Mouse (Mus musculus): ENCODE measurements around the gene Cdkal1. TPM values are rescaled to one million over a fixed set of nuclear protein-coding genes. Genes with fewer than 3 reads are reported as not detected.

The Cdkal1 gene
- total and polyA plus RNA-seq, 3 experiments = 8.7 to 13.7 (median 9.5) TPM

DNA sequence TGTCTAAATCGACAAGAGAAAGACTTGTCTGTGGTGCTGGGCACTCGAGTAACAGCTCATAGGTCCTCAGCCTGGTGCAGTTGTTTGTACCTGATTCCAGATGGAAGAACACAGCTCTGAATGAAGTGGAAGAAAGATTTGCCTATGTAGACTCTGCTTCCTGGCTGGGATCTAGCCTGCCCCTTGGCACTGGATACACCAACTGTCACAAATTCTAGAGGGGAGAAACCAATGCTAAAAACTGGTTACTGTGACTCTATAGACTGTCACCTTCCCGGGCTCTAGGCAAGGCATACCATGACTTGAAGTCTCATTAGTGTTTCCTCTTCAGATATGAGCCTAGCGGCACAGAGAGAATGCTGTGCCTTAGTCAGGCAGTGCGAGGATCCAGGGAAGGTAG is 366.0 kb downstream of the Cdkal1 start:
- no peak for DNase-seq (ENCODE audit: extremely low read depth)
- Histone ChIP-seq H3K9ac (ENCODE audit: insufficient read depth, low read depth) (no peak overlapping the region), H3K4me3 (replicated peaks in 1 of 3; ENCODE audit: low read depth in 2 of 3, low read length in 2 of 3, poor library complexity in 1 of 3) (no peak overlapping the region), H3K9me3 (replicated peaks; ENCODE audit: low read length) (no peaks in the 10 kb centered on the region), H3K4me1 (ENCODE audit: control insufficient read depth in 1 of 2, insufficient read depth in 2 of 2) (peaks cover 29 to 54% of the 10 kb centered on the region in 2 experiments), H3K79me2 (replicated peaks; ENCODE audit: control insufficient read depth, extremely low read depth, insufficient read depth, poor library complexity, severe bottlenecking) (no peaks in the 10 kb centered on the region), H3K4me2 (ENCODE audit: insufficient read depth, low read depth, poor library complexity, severe bottlenecking) (no peak overlapping the region), H3K27me3 (replicated peaks) (no peaks in the 10 kb centered on the region), H3K36me3 (replicated peaks in 1 of 2; ENCODE audit: control insufficient read depth in 1 of 2, insufficient read depth in 1 of 2, low read length in 1 of 2) (peaks cover 0 to 7% of the 10 kb centered on the region in 2 experiments), H3K27ac (ENCODE audit: insufficient read depth, low read depth) (no peak overlapping the region)
- TF ChIP-seq MXI1 (IDR thresholded peaks at IDR 0.05; ENCODE audit: low read depth, low read length) = no peak
- TF ChIP-seq SIN3A (IDR thresholded peaks at IDR 0.05; ENCODE audit: low read length) = no peak
- TF ChIP-seq MEF2A (IDR thresholded peaks at IDR 0.05; ENCODE audit: borderline replicate concordance, low read depth, low read length) = no peak
- dilution Hi-C loops (cut with MboI; ENCODE audit: extremely low pct_ligation_motif_present, extremely low pct_unique_long_range_greater_than_20kb, low sequenced_read_pairs) (no loop called here), in situ Hi-C loops (cut with MboI; ENCODE audit: low pct_ligation_motif_present, low pct_unique_long_range_greater_than_20kb, low sequenced_read_pairs) (no loop called here)

DNA sequence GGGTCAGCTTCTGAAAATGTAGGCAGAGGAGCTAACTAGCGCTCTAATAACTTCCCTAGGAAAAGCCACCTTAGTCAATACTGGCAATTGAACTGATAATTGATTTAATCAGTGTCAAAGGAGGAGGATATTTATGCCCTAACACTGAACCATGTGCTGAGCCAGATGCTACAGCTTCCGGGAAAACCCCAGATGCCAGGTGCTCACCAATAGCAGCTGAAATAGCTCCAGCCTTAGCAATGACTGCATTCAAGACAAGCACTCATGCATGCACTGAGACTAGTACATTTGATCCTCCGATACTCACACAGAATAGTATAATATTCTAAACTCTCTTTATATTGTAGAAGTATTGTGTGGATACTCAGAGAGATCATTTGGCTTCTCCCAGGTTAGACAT is 368.8 kb downstream of the Cdkal1 start:
- DNase-seq (ENCODE audit: extremely low read depth) = peak; percentile 82
- Histone ChIP-seq H3K4me3 (replicated peaks in 1 of 3; ENCODE audit: low read depth in 2 of 3, low read length in 2 of 3, poor library complexity in 1 of 3) (no peak overlapping the region), H3K4me1 (ENCODE audit: control insufficient read depth in 1 of 2, insufficient read depth in 2 of 2) (peaks cover 30 to 56% of the 10 kb centered on the region in 2 experiments), H3K9ac (ENCODE audit: insufficient read depth, low read depth) (no peak overlapping the region), H3K36me3 (replicated peaks in 1 of 2; ENCODE audit: control insufficient read depth in 1 of 2, insufficient read depth in 1 of 2, low read length in 1 of 2) (no peaks in the 10 kb centered on the region), H3K9me3 (replicated peaks; ENCODE audit: low read length) (no peaks in the 10 kb centered on the region), H3K27ac (ENCODE audit: insufficient read depth, low read depth) (no peak overlapping the region), H3K27me3 (replicated peaks) (no peaks in the 10 kb centered on the region), H3K4me2 (ENCODE audit: insufficient read depth, low read depth, poor library complexity, severe bottlenecking) (peak overlapping the region; percentile 62; the same call in 1 of the 2 replicates), H3K79me2 (replicated peaks; ENCODE audit: control insufficient read depth, extremely low read depth, insufficient read depth, poor library complexity, severe bottlenecking) (no peaks in the 10 kb centered on the region)
- dilution Hi-C loops (cut with MboI; ENCODE audit: extremely low pct_ligation_motif_present, extremely low pct_unique_long_range_greater_than_20kb, low sequenced_read_pairs) (no loop called here), in situ Hi-C loops (cut with MboI; ENCODE audit: low pct_ligation_motif_present, low pct_unique_long_range_greater_than_20kb, low sequenced_read_pairs) (no loop called here)
- no peak for TF ChIP-seq RCOR1 (conservative IDR thresholded peaks at IDR 0.05; ENCODE audit: low read depth, low read length)
- TF ChIP-seq ZNF384 (IDR thresholded peaks at IDR 0.05; ENCODE audit: low read depth, low read length) = no peak; the same call in 1 of the 2 replicates
- TF ChIP-seq ELF1 (IDR thresholded peaks at IDR 0.05; ENCODE audit: low read depth, low read length) = peak; percentile 72
- TF ChIP-seq NELFE (IDR thresholded peaks at IDR 0.05; ENCODE audit: low read depth, low read length) = no peak
- no peak for TF ChIP-seq CTCF (conservative IDR thresholded peaks at IDR 0.05 in 1 of 2, IDR thresholded peaks at IDR 0.05 in 1 of 2; ENCODE audit: low read depth in 2 of 2, low read length in 2 of 2)
- peak; percentile 64 for TF ChIP-seq BHLHE40 (IDR thresholded peaks at IDR 0.05; ENCODE audit: low read depth, low read length)
- TF ChIP-seq POLR2AphosphoS2 (IDR thresholded peaks at IDR 0.05; ENCODE audit: low read depth, low read length) = no peak
- no peak for TF ChIP-seq UBTF (IDR thresholded peaks at IDR 0.05; ENCODE audit: low read depth, low read length)
- TF ChIP-seq MAX (IDR thresholded peaks at IDR 0.05; ENCODE audit: low read length) = peak; percentile 95
- peak; percentile 90 for TF ChIP-seq EP300 (IDR thresholded peaks at IDR 0.05; ENCODE audit: low read length)
- no peak for TF ChIP-seq ZC3H11A (IDR thresholded peaks at IDR 0.05; ENCODE audit: low read depth, low read length)
- TF ChIP-seq PAX5 (IDR thresholded peaks at IDR 0.05; ENCODE audit: low read length) = no peak
- TF ChIP-seq E2F4 (IDR thresholded peaks at IDR 0.05; ENCODE audit: insufficient replicate concordance, low read depth, low read length) = no peak
- no peak for TF ChIP-seq ZKSCAN1 (IDR thresholded peaks at IDR 0.05; ENCODE audit: borderline replicate concordance, low read depth, low read length)
- TF ChIP-seq USF1 (IDR thresholded peaks at IDR 0.05; ENCODE audit: low read depth, low read length) = no peak
- TF ChIP-seq JUND (conservative IDR thresholded peaks at IDR 0.05; ENCODE audit: low read depth, low read length) = 0 out of 2 replicates have a peak, but pooled peaks have one; percentile 46
- TF ChIP-seq ZMIZ1 (IDR thresholded peaks at IDR 0.05; ENCODE audit: low read depth, low read length) = no peak
- TF ChIP-seq MAZ (IDR thresholded peaks at IDR 0.05; ENCODE audit: low read depth, low read length) = no peak
- peak; percentile 73 for TF ChIP-seq ETS1 (conservative IDR thresholded peaks at IDR 0.05; ENCODE audit: low read depth, low read length)
- peak; percentile 78 for TF ChIP-seq MXI1 (IDR thresholded peaks at IDR 0.05; ENCODE audit: low read depth, low read length)
- TF ChIP-seq MEF2A (IDR thresholded peaks at IDR 0.05; ENCODE audit: borderline replicate concordance, low read depth, low read length) = peak; percentile 78
- no peak; the same call in 1 of the 2 replicates for TF ChIP-seq RAD21 (IDR thresholded peaks at IDR 0.05; ENCODE audit: low read depth, low read length)
- no peak for TF ChIP-seq USF2 (conservative IDR thresholded peaks at IDR 0.05; ENCODE audit: low read depth, low read length)
- TF ChIP-seq MAFK (IDR thresholded peaks at IDR 0.05; ENCODE audit: insufficient replicate concordance, low read length) = no peak
- no peak for TF ChIP-seq TBP (conservative IDR thresholded peaks at IDR 0.05; ENCODE audit: low read depth, low read length)
- no peak for TF ChIP-seq SMC3 (IDR thresholded peaks at IDR 0.05; ENCODE audit: low read depth, low read length)
- no peak for TF ChIP-seq KAT2A (IDR thresholded peaks at IDR 0.05; ENCODE audit: insufficient replicate concordance, low read length)
- no peak for TF ChIP-seq HCFC1 (IDR thresholded peaks at IDR 0.05; ENCODE audit: low read depth, low read length)
- peak; percentile 97 for TF ChIP-seq TCF12 (IDR thresholded peaks at IDR 0.05; ENCODE audit: low read depth, low read length)
- 0 out of 2 replicates have a peak, but pooled peaks have one; percentile 34 for TF ChIP-seq IRF4 (IDR thresholded peaks at IDR 0.05; ENCODE audit: low read depth, low read length)
- peak; percentile 97 for TF ChIP-seq MYC (IDR thresholded peaks at IDR 0.05; ENCODE audit: low read depth, low read length)
- TF ChIP-seq POLR2A (IDR thresholded peaks at IDR 0.05; ENCODE audit: low read depth, low read length) = no peak
- TF ChIP-seq JUN (IDR thresholded peaks at IDR 0.05; ENCODE audit: insufficient read depth, low read depth, low read length) = peak; percentile 47; the same call in 1 of the 2 replicates
